Mouse (Mus musculus) spleen, adult 2 months (tissue): ENCODE results near the gene Crtc1. TPM values are rescaled to one million over a fixed set of nuclear protein-coding genes. Genes with fewer than 3 reads are reported as not detected.

ENCODE experiments used
- DNase-seq, 2 experiments: peaks; one replicate each; pipeline versions ENCODE4 v3.0.0 to v3.0.0-alpha.2; 2012 to 2021; ENCODE audit warnings: low spot score in 2 of 2, low read depth in 1 of 2
- H3K27ac ChIP-seq: fragments of 200-500 bp; 2 replicates; pipeline ENCODE4 v1.5.1; 2012; ENCODE audit warnings: low read length, inconsistent platforms; ENCODE audit not compliant: insufficient read depth
- H3K27me3 ChIP-seq: fragments of 200-500 bp; 2 replicates; pipeline ENCODE4 v1.6.1; 2012; ENCODE audit warnings: mild to moderate bottlenecking, moderate library complexity, low read length, inconsistent platforms; ENCODE audit not compliant: control insufficient read depth, insufficient read depth
- H3K36me3 ChIP-seq: fragments of 200-500 bp; 2 replicates; pipeline ENCODE4 v1.6.1; 2012; ENCODE audit warnings: mild to moderate bottlenecking, low read length, inconsistent platforms; ENCODE audit not compliant: control insufficient read depth, insufficient read depth
- H3K4me1 ChIP-seq: fragments of 200-500 bp; 2 replicates; pipeline ENCODE4 v1.6.1; 2011; ENCODE audit warnings: inconsistent platforms; ENCODE audit not compliant: control insufficient read depth, insufficient read depth, insufficient read length
- H3K4me3 ChIP-seq: fragments of 200-500 bp; 2 replicates; pipeline ENCODE4 v1.5.1; 2011; ENCODE audit warnings: mild to moderate bottlenecking, inconsistent platforms; ENCODE audit not compliant: insufficient read depth, insufficient read length; ENCODE audit errors: extremely low read depth
- CTCF ChIP-seq: fragments of 200-500 bp; IDR thresholded peaks from 2 replicates; pipeline ENCODE4 v1.5.1; 2011; ENCODE audit warnings: mild to moderate bottlenecking, inconsistent platforms; ENCODE audit not compliant: insufficient read depth, insufficient read length, insufficient replicate concordance; ENCODE audit errors: extremely low read depth
- POLR2A ChIP-seq: fragments of 200-500 bp; IDR thresholded peaks from 2 replicates; pipeline ENCODE4 v1.6.1; 2011; ENCODE audit warnings: low read depth, low read length, inconsistent platforms
- WGBS: fragments of 180-500 bp; shearing (Covaris S2); methylation state at CpG from one replicate; pipeline ENCODE4 v1.1.7; 2018; 5-methylcytosine and 5-hydroxymethylcytosine counted together
- polyA plus RNA-seq: library from polyadenylated mRNA; depleted of rRNA; stranded (reverse); fragments of >200 nt; gene quantifications from 2 replicates; pipeline ENCODE4 v1.2.3, GENCODE M21; 2012

The Crtc1 gene
- polyA plus RNA-seq, 1 experiment: 18.9 TPM

GRCm38 (mm10) chr8:70370476-70370875 is 68.9 kb downstream of the Crtc1 start:
- no peak overlapping the region for H3K4me3 ChIP-seq
- H3K27me3 ChIP-seq: peaks cover 18% of the 10 kb centered on the region
- 95% methylated on average over 7 of the region's 7 CpGs for WGBS
- no peak overlapping the region for H3K27ac ChIP-seq
- peaks cover 14% of the 10 kb centered on the region for H3K4me1 ChIP-seq
- H3K36me3 ChIP-seq: no peaks in the 10 kb centered on the region
- no peak for TF ChIP-seq POLR2A
- no peak for TF ChIP-seq CTCF
- DNase-seq: no peak

- no peaks in the 10 kb centered on the region for H3K4me1 ChIP-seq
- 84% methylated on average over 5 of the region's 5 CpGs for WGBS
- no peaks in the 10 kb centered on the region for H3K27me3 ChIP-seq
- no peak for TF ChIP-seq CTCF
- no peak overlapping the region for H3K4me3 ChIP-seq
- no peak for DNase-seq
- no peaks in the 10 kb centered on the region for H3K36me3 ChIP-seq
- no peak overlapping the region for H3K27ac ChIP-seq
Observed at GRCm38 (mm10) chr8:70366588-70366987, 72.8 kb downstream of the Crtc1 start.

- TF ChIP-seq CTCF: no peak
- no peak for TF ChIP-seq POLR2A
- Histone ChIP-seq H3K4me3 (no peak overlapping the region), H3K27ac (no peak overlapping the region), H3K36me3 (no peaks in the 10 kb centered on the region), H3K27me3 (no peaks in the 10 kb centered on the region), H3K4me1 (no peaks in the 10 kb centered on the region)
- WGBS: 75% methylated on average over 5 of the region's 5 CpGs
- DNase-seq: no peak
Observed at GRCm38 (mm10) chr8:70364066-70364465, 75.3 kb downstream of the Crtc1 start.

- no peak overlapping the region for H3K4me3 ChIP-seq
- H3K27ac ChIP-seq: no peak overlapping the region
- DNase-seq: no peak
- no peak for TF ChIP-seq CTCF
- no peak for TF ChIP-seq POLR2A
- H3K4me1 ChIP-seq: no peaks in the 10 kb centered on the region
- H3K27me3 ChIP-seq: no peaks in the 10 kb centered on the region
- WGBS: 85% methylated on average over 10 of the region's 10 CpGs
- H3K36me3 ChIP-seq: no peaks in the 10 kb centered on the region
Observed at GRCm38 (mm10) chr8:70361484-70362032, 77.8 kb downstream of the Crtc1 start.

GRCm38 (mm10) chr8:70360769-70361168 is 78.6 kb downstream of the Crtc1 start:
- H3K36me3 ChIP-seq: no peaks in the 10 kb centered on the region
- DNase-seq: no peak
- 60% methylated on average over 4 of the region's 4 CpGs for WGBS

GRCm38 (mm10) chr8:70359411-70359810 is 80.0 kb downstream of the Crtc1 start:
- Histone ChIP-seq H3K27me3 (no peaks in the 10 kb centered on the region), H3K27ac (no peak overlapping the region), H3K4me3 (no peak overlapping the region), H3K4me1 (no peaks in the 10 kb centered on the region), H3K36me3 (no peaks in the 10 kb centered on the region)
- DNase-seq: no peak
- no peak for TF ChIP-seq POLR2A
- no peak for TF ChIP-seq CTCF
- 81% methylated on average over 3 of the region's 3 CpGs for whole genome bisulfite sequencing

More at GRCm38 (mm10) chr8:70360769-70361168, 78.6 kb downstream of the Crtc1 start:
- Histone ChIP-seq H3K27me3 (no peaks in the 10 kb centered on the region), H3K4me3 (no peak overlapping the region), H3K4me1 (no peaks in the 10 kb centered on the region), H3K27ac (no peak overlapping the region)
- no peak for TF ChIP-seq CTCF
- TF ChIP-seq POLR2A: no peak

- Histone ChIP-seq H3K36me3 (no peaks in the 10 kb centered on the region), H3K27me3 (no peaks in the 10 kb centered on the region), H3K27ac (no peak overlapping the region), H3K4me3 (no peak overlapping the region), H3K4me1 (peaks cover 18% of the 10 kb centered on the region; the same call in 1 of the 2 replicates)
- no peak for TF ChIP-seq POLR2A
- TF ChIP-seq CTCF: no peak
- DNase-seq: no peak
- WGBS: 79% methylated on average over 1 of the region's 1 CpGs
Observed at GRCm38 (mm10) chr8:70356111-70356510, 83.3 kb downstream of the Crtc1 start.

- Histone ChIP-seq H3K4me1 (peaks cover 26% of the 10 kb centered on the region; the same call in 1 of the 2 replicates), H3K27me3 (no peaks in the 10 kb centered on the region), H3K4me3 (peak overlapping the region; percentile 54; the same call in 1 of the 2 replicates), H3K36me3 (no peaks in the 10 kb centered on the region), H3K27ac (no peak overlapping the region; the same call in 1 of the 2 replicates)
- DNase-seq: no peak
- 18% methylated on average over 4 of the region's 4 CpGs for WGBS
- TF ChIP-seq POLR2A: no peak
- TF ChIP-seq CTCF: no peak
Observed at GRCm38 (mm10) chr8:70354004-70354403, 85.4 kb downstream of the Crtc1 start.
